Mouse (Mus musculus) layer of hippocampus, adult 9-10 months (tissue): ENCODE measurements around the gene U2af2.
A peak's percentile ranks its signal among the peaks of the same experiment; 100 is the strongest.
"Not testable (repeated sequence)": the region's sequence is repeated elsewhere in the genome, so short reads cannot be mapped to it uniquely, and the experiment has no call there.

Source experiments
- DNase-seq: peaks from one replicate; pipeline ENCODE4 v3.0.0; 2022; ENCODE audit warnings: low spot score

Gene U2af2

DNA sequence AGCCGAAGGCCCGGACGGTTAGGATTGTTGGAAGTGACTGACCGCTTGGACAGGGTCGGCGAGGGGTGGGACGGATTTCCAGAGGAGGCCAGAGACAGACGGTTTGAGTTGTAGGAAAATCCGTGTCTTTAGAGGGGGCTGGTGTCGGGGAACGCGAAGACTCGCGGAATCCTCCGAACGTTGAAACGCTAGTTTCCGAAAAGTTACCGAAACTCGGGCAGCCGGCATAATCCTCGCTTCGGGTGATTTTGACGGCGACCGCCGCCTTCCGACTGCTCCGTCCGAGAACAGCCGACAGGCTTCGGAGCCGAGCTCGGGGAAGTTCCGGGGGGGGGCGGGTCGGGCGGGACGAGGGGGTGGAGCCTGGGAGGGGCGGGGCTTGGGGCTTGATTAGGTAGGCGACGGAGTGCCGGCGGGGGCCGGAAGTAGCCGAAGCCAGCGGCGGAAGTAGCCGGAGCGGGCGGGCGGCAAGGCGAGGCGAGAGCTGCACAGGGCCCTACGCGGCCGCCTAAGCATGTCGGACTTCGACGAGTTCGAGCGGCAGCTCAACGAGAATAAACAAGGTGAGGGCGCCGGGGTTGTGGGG, at the start of gene U2af2:
Gene U2af2 (plus strand): TSS at position 370 of the 586 bp plus-strand sequence.
- no peak for DNase-seq

GRCm38 (mm10) chr7:5012681-5013513, 49.0 kb upstream of the U2af2 start:
- no peak for DNase-seq

DNA sequence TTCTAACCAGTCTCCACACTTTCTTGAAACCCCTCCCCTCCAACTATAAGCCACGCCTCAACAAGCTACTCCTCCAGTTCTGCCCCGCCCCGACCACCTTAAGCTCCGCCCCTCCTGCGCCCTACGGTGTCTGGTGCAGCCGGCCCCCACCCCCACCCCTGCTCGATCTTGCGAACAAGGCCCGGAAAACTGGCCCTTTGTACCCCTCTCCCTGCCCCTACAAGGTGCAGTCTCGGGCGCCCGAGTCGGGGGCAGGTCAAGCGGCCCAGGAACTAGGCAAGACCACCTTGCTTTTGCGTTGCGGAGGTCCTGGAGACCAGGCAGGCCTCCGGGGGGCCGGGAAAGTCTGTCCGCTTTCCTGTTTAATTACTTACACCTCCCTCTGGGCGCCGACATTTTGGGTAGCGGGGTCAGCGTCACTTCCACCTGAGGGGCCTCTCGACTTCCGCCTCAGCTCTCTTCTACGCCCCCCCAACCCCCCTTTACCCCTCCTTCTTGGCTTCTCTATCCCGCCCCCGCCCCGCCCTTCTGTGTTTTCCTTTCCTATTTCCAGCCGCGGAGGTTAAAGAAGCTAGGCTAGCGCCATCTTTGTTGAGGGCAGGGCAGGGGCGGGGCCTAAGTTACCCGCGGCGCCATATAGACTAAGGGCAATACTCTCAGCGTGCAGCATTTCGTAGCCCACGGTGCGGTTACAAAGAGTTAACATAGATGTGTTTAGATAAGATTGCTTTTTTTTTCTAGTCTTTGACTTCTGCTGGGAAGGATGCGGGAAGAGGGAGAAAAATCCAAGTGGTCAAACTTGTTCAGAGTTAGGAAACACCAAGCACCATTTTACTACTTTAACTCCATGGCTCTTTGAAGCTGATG, 47.5 kb upstream of the U2af2 start, which contains the start of the genes Zfp524 and Fiz1:
Gene Zfp524 (plus strand): TSS at position 165 of the 867 bp plus-strand sequence.
Gene Fiz1 (minus strand): TSS at position 447 of the 867 bp plus-strand sequence.
- peak; percentile 98 for DNase-seq

DNA sequence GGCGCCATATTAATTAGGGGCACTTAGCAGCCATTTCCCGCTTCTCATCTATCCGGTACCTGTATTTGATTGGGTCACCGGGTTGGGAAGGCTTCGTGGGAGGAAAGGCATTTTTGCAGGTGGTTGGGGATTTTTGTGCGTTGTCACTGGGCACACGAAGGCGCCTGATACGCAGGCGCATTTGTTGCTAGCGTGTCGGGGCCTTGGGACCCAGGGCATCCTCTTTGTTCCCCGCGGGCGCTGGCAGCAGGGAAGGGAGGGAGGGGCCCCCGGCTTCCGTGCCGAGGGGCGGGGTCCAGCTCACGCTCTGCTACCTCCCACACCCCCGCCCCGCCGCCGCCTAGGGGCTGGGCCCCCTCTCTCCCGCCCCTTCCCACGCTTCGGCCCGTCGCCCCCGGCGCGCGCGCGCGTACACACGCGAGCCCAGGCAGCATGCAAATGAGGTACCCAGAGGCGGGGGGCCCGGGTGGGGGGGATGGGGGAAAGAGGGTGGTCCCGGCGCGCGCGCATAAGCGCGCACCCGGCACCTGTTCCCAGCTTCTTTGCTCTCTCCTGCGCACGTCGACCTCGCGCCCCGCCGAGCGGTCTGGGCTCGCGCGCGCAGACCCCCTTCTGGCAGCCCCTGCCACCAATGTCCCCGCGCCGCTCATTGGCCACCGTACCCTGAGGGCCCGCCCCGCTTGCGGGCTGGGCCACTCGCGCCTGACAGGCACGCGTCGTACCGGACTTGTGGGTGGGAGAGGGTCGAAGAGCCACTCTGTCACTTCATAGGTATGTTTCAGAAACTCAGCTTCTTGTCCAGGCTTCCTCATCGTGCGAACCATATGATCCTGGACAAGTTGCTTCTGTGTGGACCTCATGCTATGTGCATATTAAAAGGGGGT, 46.6 kb upstream of the U2af2 start, which contains the start of gene Gm44973:
Gene Gm44973 (plus strand): TSS at position 379 of the 884 bp plus-strand sequence.
- DNase-seq, result peak; percentile 95

DNA sequence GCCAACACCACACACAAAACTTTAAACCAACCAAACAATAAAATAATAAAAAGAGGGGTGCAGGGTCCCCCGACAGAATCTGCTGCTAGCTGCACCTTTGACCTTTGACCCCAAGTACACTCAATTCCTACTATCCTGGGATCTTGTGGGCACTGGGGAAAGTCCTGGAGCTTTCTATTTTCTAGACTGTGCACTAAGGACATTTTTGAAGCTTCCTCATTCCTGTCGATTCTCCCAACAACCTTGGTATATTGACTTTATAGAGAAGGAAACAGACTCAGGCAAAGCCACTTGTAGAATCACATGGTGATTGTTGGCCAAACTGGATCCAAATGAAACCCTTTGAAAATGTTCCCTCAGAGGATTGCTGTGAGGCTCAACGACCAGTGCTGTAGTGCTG, 45.9 kb upstream of the U2af2 start:
- DNase-seq, result no peak

DNA sequence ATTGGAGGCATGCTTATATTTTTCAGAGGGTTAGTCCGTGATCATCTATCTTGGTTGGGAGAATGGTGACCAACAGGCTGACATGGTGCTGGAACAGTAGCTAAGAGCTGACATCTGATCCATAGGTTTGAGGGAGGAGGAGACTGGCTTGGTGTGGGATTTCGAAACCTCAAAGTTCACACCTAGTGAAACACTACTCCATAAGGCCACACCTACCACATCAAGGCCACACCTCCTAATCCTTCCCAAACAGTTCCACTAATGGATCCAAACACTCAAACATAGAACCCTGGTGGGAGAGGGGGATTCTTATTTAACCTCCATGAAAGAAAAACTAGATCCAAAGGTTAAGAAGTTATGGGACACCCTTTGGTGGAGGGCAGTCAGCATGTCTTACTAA, 45.0 kb upstream of the U2af2 start:
- DNase-seq, result no peak

DNA sequence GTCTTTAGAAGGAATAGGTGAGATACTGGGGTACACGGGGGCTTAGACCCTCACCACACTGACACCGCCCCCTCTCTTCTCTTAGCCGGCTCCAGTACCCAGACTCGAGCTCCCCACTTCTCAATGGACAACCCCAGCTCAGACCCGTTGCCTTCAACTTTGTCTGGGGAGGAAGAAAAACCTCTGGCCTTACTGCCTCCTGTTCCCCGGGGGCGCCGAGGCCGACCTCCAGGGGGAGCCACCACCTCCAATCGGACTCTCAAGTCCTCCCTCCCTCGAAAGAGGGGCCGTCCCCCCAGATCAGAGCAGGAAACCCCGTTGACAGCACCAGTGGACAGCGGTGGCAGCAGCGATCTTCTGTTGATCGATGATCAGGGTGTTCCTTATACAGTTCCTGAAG, 44.6 kb upstream of the U2af2 start:
- no peak for DNase-seq

- no peak for DNase-seq
Measured at GRCm38 (mm10) chr7:5017931-5018330, 44.0 kb upstream of the U2af2 start.

GRCm38 (mm10) chr7:5019576-5019975, 42.4 kb upstream of the U2af2 start:
- not testable (repeated sequence) for DNase-seq

DNA sequence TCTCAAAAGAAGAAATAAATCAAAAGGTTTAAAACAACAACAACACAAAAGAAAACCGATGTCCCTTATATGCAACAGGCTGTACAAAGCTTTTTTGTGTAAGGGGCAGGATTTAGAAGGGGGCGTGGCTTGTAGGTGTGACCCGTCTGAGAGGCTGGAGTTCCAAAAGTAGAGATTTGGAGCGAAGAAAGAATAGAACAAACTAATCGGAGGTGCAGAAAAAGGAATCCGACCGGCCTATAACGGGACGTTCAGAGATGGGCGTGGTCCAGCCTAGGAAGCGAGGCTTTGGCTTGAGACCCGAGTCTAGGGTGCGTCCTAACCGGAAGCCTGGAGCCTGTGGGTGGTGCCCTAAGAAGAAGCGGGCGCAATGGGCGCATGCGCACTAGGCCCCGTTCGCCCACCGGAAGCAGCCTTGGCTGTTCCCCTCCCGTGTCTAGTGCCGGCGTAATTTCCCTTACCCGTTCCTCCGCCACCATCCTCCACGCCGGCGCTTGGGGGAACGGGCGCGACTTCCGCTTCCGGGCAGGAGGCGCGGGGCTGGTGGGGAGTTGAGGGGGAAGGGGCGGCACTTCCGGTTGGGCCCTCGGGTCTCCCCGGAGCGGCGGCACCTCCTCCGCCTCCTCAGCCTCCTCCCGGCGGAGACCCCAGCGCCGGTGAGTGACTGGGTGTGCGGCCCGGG, 41.8 kb upstream of the U2af2 start, which contains the start of the genes Zfp865 and Ccdc106:
Gene Zfp865 (plus strand): TSS at position 377 of the 682 bp plus-strand sequence.
Gene Ccdc106 (plus strand): TSS at position 554 of the 682 bp plus-strand sequence.
- peak; percentile 96 for DNase-seq

DNA sequence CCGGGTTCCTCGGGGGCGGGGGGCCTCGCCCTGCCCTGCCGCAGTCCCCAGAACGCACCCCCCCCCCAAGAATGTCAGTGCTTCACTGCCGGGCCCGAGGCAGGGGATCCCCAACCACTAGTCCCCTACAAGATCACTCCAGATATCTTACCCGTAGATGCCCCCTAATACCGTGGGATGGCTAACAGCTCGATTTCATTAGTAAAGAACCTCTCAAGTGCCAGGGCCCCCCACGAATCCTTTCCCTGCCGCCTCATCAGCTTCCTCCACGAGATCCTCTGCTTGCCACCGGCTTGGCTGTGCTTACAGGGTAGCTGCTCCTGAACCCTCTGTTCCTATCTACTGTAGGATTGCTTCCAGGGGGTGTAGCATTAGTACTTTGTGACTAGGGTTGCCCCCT, 41.3 kb upstream of the U2af2 start:
- DNase-seq, result no peak

DNA sequence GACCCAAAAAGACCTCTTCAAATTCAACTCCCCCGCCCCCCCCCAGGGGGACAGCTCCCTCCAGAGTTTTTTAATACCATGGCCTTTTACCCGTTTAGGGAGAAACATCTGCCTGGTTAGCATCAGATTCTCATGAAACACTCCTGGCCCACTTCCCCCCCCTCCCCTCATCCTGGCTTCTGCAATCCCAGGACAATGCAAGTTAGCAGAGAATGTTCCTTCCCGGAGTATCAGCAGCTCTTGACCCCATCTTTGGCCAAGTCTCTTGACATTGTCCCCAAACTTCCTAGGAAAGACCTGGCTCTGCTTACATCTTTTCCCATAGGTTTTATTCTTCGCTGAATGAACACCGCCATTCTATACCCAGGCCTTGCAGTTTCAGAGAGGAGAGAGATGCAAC, 40.7 kb upstream of the U2af2 start:
- DNase-seq, result no peak

- no peak for DNase-seq
Measured at GRCm38 (mm10) chr7:5029543-5029942, 32.4 kb upstream of the U2af2 start.

GRCm38 (mm10) chr7:5029946-5030345, 32.0 kb upstream of the U2af2 start:
- DNase-seq, result no peak

GRCm38 (mm10) chr7:5030554-5031275, 31.2 kb upstream of the U2af2 start:
- no peak for DNase-seq

- no peak for DNase-seq
Measured at GRCm38 (mm10) chr7:5031496-5031895, 30.4 kb upstream of the U2af2 start.

- DNase-seq, result no peak
Measured at GRCm38 (mm10) chr7:5033818-5034217, 28.1 kb upstream of the U2af2 start, which contains the start of gene 4632433K11Rik. TSS of gene 4632433K11Rik (plus strand) at chr7:5034118.

- DNase-seq, result no peak
Measured at GRCm38 (mm10) chr7:5035628-5036027, 26.3 kb upstream of the U2af2 start.

- DNase-seq, result no peak
Measured at GRCm38 (mm10) chr7:5036136-5036535, 25.8 kb upstream of the U2af2 start.

DNA sequence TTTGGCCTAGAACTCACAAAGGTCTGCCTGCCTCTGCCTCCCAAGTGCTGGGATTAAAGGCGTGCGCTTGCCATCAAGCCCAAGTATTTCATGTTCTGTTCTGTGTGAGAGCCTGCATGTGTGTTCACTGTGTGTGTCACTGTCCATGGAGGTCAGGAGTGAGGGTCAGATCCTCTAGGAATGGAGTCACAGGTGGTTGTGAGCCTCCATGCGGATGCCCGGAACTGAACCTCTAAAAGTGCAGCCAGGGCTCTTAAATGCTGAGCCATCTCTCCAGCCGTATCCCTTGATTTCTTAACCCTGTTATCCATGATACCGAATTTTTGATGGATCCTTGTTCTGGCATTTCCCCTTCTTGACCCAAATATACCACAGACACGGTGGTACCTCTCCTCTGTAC, 24.9 kb upstream of the U2af2 start:
- DNase-seq, result no peak
